Mouse (Mus musculus): Measurements from ENCODE around the gene Celf5. TPM values are rescaled to one million over a fixed set of nuclear protein-coding genes. Genes with fewer than 3 reads are reported as not detected.
A peak's percentile ranks its signal among the peaks of the same experiment; 100 is the strongest.
"Not testable (repeated sequence)": the region's sequence is repeated elsewhere in the genome, so short reads cannot be mapped to it uniquely, and the experiment has no call there.

The Celf5 gene
- polyA plus RNA-seq, 1 experiment = 345 TPM

DNA sequence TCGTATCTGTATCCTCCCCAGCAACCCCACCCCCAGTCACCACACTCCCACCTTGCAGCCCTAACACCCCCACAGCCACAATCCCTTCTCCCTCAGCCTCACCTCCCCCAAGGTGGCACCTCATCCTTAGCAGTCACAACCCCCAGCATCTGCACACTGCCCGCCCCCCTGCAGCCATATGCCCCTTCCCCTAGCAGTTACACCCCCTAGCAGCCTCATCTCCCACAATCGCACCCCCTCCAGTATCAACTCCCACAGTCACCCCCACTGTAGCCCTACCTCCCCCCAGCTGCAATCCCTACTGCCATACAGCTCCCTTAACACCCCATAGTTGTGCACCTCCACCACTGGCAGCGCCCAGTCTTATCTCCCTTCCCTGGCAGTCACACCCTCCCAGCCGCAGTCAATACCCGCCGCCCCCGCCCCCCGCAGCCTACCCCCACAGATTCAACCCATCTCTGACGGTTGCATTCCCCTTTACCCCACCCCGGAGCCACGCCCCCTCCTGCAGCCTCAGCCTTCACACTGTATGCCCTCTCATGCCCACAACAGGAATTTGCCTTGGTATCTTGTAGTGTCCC, 25.4 kb downstream of the Celf5 start:
- DNase-seq (ENCODE audit: extremely low spot score in 1 of 2, low spot score in 1 of 2) = no peak

DNA sequence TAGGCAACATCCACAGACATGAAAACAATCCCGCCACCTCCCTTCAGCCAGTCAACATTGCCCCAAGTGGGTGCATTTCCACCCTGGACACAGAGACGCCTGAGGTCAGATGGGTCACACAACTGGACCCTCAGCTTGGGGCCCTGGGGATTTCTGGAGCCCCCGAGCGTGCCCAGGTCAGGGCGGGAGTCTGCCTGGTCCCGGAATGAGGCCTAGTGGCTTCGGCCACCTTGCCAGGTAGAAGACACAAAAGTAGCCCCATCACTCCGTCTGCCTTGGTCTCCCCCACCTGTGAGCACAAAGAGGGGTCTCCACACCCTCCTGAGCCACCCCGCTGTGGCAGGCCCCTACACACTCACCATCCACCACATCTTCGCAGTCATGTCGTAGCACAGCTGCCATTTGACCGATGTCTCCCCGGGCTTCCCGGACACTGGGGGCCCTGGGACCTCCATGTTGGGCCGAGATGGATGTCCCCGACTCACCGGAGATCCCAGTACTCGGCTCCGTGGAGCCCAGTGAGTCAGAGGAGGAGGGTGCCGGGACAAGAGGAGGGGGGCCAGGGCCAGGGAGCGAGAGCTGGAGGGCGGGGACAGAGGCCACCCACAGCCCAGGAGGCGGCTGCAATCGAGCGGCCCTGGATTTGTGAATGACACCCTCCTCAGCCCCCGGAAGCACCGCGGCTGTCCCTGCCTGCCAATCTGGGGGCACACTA, 27.2 kb downstream of the Celf5 start, which contains the start of gene Nfic:
TSS of gene Nfic (minus strand) at position 455 of the 715 bp plus-strand sequence.
- DNase-seq (ENCODE audit: extremely low spot score in 1 of 2, low spot score in 1 of 2) = no peak

- no peak for DNase-seq (ENCODE audit: extremely low spot score in 1 of 2, low spot score in 1 of 2)
Measured at GRCm38 (mm10) chr10:81454106-81454505, 28.4 kb downstream of the Celf5 start.

DNA sequence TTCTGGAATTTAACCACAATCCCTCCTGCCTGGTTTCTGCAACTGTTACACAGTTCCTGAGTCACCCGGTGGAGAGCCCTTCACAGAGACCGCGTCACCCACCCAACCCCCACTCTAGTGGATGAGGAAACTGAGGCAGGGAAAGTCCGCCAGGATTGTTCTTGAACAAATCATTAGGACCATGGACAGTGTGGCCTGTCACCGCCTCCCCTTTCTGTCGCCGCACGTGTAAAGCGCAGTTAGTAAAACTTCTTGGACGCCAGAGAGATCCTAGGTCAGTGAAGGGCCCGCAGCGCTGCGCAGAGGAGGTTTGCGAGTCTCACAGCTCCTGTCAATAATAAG, 29.6 kb downstream of the Celf5 start:
- DNase-seq (ENCODE audit: extremely low spot score in 1 of 2, low spot score in 1 of 2) = no peak

- DNase-seq (ENCODE audit: extremely low spot score in 1 of 2, low spot score in 1 of 2) = no peak
Measured at GRCm38 (mm10) chr10:81452237-81452946, 30.1 kb downstream of the Celf5 start.

DNA sequence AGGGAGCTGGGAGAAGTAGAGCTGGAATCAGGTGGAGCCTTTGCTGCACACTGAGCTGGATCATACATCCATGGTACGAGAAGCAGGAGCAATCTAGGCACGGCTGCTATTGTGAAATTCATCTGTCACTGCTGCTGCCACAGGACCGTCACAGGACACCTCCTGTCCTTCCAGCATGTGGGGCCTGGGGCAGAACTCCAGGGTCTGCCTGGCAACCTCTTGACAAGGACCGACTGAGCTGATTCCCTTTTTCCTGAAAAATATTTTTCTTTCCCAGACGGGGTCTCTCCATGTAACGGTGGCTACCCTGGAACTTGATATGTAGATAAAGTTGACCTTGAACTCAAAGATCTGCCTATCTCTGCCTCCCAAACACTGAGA, 31.2 kb downstream of the Celf5 start:
- no peak for DNase-seq (ENCODE audit: extremely low spot score in 1 of 2, low spot score in 1 of 2)

- DNase-seq (ENCODE audit: extremely low spot score in 1 of 2, low spot score in 1 of 2) = no peak
Measured at GRCm38 (mm10) chr10:81450641-81451364, 31.7 kb downstream of the Celf5 start.

DNA sequence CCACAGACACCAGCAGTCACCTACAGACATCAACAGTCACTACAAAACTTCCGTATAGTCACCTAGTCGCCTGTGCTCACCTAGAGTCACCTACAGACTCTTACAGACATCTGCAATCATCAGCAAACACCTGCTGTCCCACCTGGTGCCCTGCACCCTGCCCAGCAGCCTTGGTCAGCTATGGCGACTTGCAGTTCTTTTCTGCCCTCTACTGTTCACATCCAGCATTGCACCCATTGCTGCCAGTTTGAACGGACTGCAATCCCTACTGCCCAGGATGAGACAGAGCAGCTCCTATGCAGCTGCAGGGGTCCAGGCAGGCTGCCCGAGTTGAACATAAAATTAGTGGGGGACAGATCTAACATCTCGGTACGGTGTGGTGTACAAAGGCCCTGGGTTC, 32.4 kb downstream of the Celf5 start:
- DNase-seq (ENCODE audit: extremely low spot score in 1 of 2, low spot score in 1 of 2) = peak in 1 of 2 experiments; percentile 93

GRCm38 (mm10) chr10:81445516-81445915, 37.0 kb downstream of the Celf5 start:
- DNase-seq (ENCODE audit: extremely low spot score in 1 of 2, low spot score in 1 of 2) = not testable (repeated sequence)

DNA sequence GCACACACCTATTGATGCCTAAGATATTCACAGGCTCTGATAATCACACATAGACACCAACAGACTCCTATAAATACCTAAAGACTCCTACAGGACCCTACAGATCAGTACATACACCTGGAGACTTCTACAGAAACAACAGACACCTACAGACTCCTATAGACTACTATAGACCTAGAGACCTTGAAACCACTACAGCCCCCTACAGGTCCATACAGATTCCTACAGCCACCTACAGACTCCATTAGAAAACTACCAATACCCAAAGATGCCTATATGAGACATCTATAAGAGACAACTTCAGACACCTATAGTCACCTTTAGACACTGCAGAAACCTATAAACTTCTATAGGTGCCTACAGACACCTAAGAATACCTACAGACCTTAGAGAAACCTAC, 41.5 kb downstream of the Celf5 start:
- DNase-seq (ENCODE audit: extremely low spot score in 1 of 2, low spot score in 1 of 2) = no peak

DNA sequence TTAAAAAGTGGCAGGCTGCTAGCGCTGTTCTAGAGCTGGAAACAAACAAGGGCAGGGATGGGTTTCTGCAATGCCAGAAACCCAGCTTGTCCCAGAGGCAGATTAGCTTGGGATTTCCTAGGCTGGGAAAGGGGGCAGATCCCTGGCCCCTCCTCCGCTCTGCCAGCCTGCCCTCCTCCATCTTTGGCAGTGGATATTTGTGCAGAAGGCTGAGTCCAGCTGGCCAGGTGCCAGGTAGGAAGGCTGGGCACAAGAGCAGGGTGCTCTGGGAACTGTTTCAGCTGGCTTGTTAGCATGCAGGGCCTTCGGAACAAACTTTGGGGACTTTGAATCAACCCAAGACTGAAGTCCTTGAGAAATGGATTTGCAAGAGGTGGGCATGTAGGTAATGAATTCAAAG, 47.1 kb downstream of the Celf5 start:
- peak in 1 of 2 experiments; percentile 79 for DNase-seq (ENCODE audit: extremely low spot score in 1 of 2, low spot score in 1 of 2)

GRCm38 (mm10) chr10:81434361-81435263, 47.9 kb downstream of the Celf5 start:
- DNase-seq (ENCODE audit: extremely low spot score in 1 of 2, low spot score in 1 of 2) = no peak

DNA sequence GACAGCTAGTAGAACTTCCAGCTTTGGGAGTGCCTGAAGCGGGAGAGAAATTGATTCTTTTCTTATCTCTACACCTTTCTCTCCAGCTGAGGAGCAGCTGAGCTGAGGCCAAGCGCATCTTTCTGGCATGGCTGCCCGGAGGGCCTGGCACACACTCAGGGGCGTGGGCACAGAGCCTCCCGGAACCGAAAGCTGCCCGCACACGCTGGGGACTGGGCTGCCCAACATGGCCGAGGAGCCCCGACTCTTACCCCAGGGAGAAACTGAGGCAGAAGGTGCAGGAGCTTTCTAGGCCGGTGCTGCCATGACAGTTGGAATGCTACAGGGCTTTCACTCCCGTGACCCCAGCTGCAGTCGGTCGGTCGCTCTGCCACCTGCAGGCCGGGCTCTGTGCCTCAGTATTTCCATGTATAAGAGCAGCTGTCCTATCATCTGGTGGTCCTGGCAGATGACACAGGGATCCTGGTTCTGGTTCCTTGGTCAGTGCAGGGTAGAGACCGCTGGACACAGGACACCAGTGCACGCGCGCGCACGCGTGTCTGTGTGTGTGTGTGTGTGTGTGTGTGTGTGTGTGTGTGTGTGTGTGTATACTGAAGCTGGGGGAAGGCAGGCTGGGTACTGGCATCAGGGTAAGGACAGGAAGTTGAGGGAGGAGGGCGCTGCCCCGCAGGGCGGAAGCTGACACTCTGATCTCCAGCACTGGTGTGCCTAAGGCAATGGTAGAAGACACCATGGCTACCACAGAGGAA, 48.8 kb downstream of the Celf5 start:
- DNase-seq (ENCODE audit: extremely low spot score in 1 of 2, low spot score in 1 of 2) = no peak

- DNase-seq (ENCODE audit: extremely low spot score in 1 of 2, low spot score in 1 of 2) = peak; percentile 95 to 96
Measured at GRCm38 (mm10) chr10:81432868-81433262, 49.6 kb downstream of the Celf5 start.

- no peak for DNase-seq (ENCODE audit: extremely low spot score in 1 of 2, low spot score in 1 of 2)
Measured at GRCm38 (mm10) chr10:81432169-81432867, 50.2 kb downstream of the Celf5 start.

GRCm38 (mm10) chr10:81431526-81432168, 50.9 kb downstream of the Celf5 start:
- peak in 1 of 2 experiments; percentile 62 for DNase-seq (ENCODE audit: extremely low spot score in 1 of 2, low spot score in 1 of 2)

DNA sequence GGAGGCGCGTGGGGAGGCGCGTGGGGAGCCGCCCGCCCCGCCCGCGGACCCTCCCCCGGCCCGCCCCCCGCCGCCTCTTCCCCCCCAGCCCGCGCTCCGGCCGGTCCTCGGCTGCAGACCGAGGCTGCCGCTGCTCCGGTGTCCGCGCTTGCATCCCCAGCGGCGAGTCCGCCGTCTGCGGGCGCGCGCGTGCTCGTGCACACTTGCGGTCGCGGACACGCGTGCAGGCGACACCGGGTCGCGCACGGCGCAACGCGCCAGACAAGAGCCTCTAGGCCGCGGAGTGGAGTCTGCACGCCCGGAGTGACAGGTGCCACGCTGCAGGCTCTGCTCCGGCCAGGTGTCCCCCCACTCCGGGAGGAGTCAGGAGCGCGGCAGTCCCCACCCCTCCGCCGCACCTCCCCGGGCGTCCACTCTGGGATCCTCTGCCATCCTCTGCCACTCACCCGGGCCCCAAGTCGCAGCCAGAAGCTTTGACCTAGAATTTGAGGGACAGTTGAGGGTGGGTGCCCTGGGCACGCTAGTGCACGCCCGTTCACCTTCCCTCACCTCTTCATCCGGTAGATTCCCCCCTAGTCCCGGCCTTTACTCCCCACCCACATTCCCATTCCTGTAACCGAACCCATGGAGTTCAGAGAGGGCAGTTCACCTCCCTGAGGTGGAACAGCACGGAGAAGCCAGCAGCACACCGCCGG, 51.5 kb downstream of the Celf5 start:
- DNase-seq (ENCODE audit: extremely low spot score in 1 of 2, low spot score in 1 of 2) = peak in 1 of 2 experiments; percentile 75
